Mouse (Mus musculus) frontal cortex, postnatal 25 days (tissue): ENCODE data around the gene Gm49322.

Experiments
- DNase-seq, 2 experiments: peaks; one replicate each; pipeline ENCODE4 v3.0.0; 2022; ENCODE audit warnings: low spot score in 2 of 2

Gm49322 gene

DNA sequence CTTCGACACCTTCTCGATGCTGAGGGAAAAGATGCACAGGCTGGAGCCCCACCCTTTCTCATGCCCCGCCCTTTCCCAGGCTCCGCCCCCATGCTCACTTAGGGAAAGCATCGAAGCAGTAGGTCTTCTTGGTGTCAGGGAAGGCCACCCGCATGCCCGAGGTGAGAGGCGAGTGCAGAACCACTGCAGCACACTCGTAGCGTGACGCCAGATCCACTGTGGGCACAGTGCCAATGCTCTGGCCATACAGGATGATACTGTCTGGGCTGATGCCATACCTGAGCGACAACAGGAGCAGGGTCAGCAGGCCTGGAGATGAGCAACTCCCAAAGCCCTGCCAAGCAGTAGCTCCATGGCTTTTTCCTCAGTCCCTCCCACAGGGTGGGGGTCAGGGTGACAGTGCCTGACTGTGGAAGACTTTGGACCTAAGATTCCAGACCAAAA lies 21.8 kb upstream of the Gm49322 start:
- DNase-seq, result no peak

DNA sequence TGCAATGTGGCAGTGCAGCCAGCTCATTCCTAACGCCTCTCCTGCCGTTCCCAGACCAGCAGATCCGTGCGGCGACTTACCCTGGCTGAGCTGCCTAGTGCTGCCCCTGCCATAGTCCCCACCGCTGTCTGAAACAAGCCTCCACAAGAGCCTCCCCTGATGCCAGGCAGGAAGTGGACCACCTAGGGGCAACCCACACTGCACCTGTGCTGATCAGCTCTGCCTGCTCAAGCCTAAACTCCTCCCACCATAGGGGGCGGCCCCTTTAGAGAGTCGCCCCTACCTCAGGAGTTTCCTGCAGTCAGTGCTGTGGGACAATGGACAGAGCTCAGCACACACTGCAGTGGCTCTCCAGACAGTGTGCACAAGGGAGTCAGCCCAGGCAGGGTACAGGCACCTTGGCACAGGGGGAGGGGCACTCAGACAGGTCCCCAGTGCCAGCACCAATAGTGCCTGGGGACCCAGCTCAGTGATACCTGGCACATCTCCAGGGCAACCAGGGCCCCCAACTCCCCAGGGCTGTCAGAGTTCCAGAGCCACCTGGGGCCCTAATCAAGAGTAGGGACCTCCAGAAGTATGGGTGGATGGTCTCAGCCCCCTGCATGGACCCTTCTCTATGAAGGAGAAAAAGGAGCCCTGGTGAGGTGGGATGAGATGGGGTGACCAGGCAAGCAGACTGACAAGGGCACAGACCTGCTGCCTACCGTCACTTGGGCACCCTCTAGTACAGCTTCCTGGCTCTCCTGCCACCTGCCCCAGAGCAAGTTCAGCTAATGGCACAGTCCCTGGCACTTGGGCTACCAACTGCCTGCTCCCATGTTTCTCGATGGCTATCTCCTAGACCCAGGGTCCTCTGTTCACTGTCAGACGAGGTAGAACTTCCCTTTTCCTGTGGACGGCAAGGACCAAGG lies 20.9 kb upstream of the Gm49322 start:
- no peak for DNase-seq

GRCm38 (mm10) chr10:80585581-80585980 lies 20.2 kb upstream of the Gm49322 start:
- DNase-seq, result no peak

DNA sequence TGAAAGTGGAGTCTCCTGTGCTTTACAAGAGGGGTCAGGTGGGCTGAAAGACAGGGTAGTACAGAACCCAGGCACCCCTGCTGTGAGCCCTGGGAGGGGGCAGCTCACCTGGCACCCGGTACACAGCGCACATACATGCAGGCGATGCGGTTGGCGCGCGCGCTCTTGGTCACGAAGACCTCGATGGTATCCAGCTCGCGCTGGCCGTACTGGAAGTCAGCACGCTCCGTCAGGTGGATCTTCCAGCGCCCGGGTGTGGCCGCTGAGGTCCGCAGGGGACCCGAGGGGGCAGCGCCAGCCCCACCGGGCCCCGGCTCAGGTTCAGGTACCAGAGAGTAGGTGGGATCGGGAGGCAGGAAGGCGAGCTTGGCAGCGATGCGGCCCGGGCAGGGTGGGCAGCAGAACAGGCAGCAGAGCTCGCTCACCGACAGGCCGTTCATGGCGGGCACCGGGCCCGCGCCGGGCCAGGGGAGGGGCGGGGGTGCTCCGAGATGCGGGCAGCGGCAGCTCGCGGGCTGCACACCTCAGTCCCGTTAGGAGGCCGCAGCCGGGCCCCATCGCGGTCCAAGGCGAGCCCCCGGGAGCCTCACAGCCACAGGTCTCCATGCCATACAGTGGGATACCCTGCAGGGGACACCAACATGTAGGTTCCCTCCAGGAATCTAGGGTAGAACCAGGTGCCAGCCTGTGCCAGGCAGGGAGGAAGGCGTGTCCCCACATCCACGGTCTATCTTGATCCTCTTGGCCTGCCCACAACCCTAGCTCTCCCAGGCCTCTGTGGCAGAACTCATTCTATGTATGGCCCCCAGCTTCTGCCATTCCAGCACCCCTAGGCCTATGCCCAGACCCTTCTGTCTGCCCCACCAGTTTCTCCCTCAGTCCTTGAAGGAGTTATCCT lies 19.2 kb upstream of the Gm49322 start:
- no peak for DNase-seq

DNA sequence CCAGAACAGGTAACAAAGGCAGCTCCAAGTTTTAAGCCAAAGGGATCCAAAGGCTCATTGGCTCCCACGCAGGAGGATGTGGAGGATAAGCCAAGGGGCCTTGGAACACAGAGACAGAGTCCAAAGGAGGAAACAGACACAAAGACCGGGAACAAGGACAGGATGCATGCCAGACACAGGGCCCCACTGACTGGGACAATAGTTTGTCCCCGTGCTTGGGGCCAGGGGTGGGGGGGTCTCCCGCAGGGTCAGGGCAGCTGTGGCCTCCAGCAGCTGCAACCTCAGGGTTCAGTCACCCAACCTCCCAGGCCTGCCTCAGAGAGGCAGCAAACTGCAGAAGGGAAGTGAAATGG lies 18.5 kb upstream of the Gm49322 start:
- DNase-seq, result no peak

- DNase-seq, result no peak
Observed at GRCm38 (mm10) chr10:80589127-80589878, 16.5 kb upstream of the Gm49322 start.

DNA sequence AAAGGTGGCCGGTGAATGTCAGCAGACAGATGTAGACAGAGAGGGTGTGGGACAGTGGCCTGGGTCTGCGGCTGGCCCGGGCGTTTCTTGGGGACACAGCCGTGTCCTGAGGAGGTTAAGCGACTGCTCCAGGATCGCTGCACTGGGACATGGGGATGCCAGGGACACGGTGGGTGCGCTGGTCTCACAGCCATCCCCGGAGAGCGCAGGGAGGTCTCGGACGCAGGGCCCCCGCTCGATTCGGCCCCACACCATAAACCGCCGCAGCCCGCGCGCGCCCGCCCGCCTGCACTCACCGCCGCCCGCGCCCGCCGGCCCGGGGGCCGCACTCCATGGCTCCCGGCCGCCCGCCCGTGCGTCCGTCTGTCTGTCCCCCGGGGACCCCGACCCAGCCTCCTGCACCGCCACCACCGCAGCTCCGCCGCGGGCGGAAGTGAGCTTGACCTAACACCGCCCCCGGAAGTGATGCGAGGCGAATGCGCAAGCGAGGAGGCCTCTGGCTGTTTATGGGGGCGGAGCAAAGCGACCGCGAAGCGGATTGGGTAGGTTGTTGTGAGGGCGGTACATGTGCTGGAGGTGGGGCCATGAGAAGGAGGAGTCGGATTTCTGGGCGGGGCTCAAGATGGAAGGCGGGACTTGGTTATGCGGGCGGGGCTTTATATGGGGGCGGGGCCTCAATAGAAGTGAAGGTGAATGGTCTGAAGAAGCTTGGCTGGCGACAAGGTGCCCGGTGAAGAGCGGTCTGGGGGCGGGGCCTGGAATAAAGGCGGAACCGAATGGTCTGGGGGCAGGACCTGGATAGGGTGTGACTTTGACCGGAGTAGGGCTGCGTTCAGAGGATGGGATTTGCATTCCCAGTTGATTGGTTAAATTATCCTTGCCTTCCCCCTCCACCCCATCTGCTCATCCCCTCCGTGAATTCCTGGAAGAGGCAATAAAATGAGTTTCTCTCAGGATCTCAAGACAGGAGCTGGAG lies 15.7 kb upstream of the Gm49322 start, which contains the start of gene Abhd17a:
TSS of gene Abhd17a (minus strand) at position 463 of the 976 bp plus-strand sequence.
- peak; percentile 75 to 85 for DNase-seq

- DNase-seq, result no peak
Observed at GRCm38 (mm10) chr10:80596318-80596717, 9.5 kb upstream of the Gm49322 start.

GRCm38 (mm10) chr10:80602698-80603325 lies 3.0 kb upstream of the Gm49322 start, which contains the start of the genes Scamp4 and Adat3:
Scamp4 (plus strand) TSS chr10:80602872.
Adat3 (plus strand) TSS chr10:80602880.
- DNase-seq, result peak; percentile 94 to 95

DNA sequence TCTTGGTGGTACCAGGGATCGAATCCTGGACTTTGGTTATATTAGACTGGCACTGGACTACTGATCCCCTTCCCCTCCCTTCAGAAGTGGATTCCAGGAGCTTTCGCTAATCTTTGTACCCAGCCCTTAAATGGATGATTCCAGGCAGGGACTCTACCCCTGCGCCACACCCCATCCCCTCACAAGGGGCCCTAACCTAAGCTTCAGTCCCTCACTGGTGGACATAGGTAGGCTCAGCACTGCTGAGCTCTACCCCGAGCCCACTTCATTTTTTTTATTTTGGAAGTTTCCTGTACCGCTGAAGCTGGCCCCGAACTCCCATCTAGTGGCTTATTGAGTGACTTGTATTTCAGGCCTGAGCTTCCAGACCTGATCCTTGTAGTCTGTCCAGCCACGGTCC lies 2.5 kb upstream of the Gm49322 start:
- no peak for DNase-seq

DNA sequence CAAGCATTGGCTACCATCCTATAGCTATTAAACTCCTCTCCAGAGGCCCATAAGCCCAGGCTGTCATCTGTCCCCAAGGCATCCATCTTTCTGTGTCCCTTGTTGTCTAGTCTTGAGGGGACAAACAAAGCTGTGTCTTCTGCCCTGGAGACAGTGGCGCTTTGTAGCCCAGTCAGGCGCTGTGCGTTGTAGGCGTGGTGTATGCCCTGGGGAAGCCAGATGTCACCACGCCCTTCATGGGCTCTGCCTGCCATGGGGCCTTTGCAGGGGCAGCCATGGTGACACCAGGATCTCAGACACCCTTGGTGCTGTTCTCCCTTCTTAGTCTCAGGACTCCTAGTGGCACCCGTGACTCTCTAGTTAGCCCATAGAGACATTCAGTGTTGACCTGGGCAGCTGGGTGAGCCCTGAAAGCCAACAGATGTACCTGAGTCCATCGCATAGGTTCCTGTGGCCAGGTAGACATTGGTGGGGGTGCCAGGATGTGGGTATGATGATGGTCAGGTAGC lies 1.8 kb upstream of the Gm49322 start:
- no peak for DNase-seq

GRCm38 (mm10) chr10:80604988-80605387 lies 833 bp upstream of the Gm49322 start:
- DNase-seq, result no peak

GRCm38 (mm10) chr10:80606306-80606705 lies 485 bp downstream of the Gm49322 start:
- no peak for DNase-seq

- DNase-seq, result no peak
Observed at GRCm38 (mm10) chr10:80606737-80607350, 1.0 kb downstream of the Gm49322 start.

GRCm38 (mm10) chr10:80608435-80608834 lies 2.6 kb downstream of the Gm49322 start:
- DNase-seq, result no peak

DNA sequence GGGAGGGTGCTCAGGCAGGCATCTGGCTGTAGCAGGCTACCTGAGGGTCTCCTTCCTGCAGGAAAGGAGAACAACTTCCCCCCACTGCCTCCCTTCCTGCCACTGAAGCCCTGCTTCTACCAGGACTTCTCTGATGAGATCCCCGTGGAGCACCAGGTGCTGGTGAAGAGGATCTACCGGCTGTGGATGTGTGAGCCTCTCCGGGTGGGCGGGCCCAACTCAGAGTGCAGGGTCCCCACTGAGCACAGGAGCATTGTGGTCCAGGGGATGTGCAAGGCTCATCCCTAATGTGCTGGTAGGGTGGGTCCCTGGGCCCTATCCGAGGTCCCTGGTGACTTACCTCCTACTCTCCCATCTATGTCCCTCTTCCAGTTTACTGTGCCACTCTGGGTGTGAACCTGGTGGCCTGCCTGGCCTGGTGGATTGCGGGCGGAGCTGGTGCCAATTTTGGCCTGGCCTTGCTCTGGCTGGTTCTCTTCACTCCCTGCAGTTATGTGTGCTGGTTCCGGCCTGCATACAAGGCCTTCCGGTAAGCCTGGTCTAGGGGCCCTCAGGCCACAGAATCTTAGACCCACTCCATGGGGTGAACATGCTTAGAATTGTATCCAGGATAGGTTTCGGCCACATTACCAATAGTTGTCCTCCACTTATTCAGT lies 3.6 kb downstream of the Gm49322 start:
- no peak for DNase-seq

GRCm38 (mm10) chr10:80610116-80610785 lies 4.4 kb downstream of the Gm49322 start:
- DNase-seq, result no peak

GRCm38 (mm10) chr10:80611024-80611423 lies 5.2 kb downstream of the Gm49322 start:
- DNase-seq, result no peak
